Mouse (Mus musculus): ENCODE data around the gene Nav1. TPM values are rescaled to one million over a fixed set of nuclear protein-coding genes. Genes with fewer than 3 reads are reported as not detected.

Gene Nav1
- polyA plus RNA-seq, 1 experiment from 2014 or later, result 44.1 TPM

DNA sequence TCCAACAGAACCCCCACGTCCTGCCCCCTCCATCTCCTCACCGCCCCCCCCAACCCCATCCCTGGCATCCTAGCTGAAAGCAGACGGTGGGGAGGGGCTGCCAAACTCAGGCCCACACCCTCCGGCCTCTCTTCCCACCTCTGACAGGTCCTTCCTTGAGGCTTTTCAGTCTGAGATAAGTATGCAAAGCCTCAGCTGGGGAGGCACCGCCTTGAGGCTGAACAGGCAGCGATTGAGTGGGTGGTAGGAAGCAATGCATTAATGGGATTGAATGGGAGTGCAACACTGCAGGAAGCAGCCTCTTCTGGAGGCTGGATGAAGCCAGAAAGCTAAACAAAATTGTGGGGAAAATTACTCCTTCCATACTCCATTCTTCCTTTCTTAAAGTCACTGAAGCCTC is 45.8 kb downstream of the Nav1 start:
- H3K36me3 ChIP-seq, result no peaks in the 10 kb centered on the region
- H3K4me2 ChIP-seq, result no peak overlapping the region
- 43% methylated on average over 6 of the region's 6 CpGs for WGBS
- 0 out of 2 replicates have a peak overlapping the region, but pooled peaks have one; percentile 13 for H3K27ac ChIP-seq (replicated peaks)
- H3K4me1 ChIP-seq, result peaks cover 84% of the 10 kb centered on the region
- ATAC-seq (ENCODE audit: low FRiP score), result no peak
- H3K4me3 ChIP-seq (replicated peaks), result no peak overlapping the region
- H3K9ac ChIP-seq (replicated peaks), result no peak overlapping the region
- H3K9me3 ChIP-seq (replicated peaks), result no peaks in the 10 kb centered on the region
- H3K27me3 ChIP-seq (replicated peaks), result no peaks in the 10 kb centered on the region

DNA sequence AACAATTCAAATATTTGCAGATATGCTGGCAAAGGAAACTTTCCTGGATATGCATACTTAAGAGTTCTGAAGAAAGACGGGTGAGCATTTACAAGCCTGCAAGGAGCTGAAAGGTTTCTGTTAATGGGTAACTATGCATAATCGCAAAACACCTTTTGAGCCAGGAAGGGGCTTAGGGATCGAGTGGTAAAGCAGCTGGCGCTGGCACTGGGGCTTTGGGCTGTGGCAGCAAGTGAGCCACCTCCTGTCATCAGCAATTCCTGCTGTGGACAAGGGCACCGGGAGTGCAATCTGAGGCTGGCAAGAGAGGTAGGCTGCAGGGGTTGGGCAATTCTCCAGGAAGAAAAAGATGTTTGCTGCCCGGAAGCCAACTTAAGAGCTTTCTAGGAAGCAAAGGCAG is 49.1 kb downstream of the Nav1 start:
- Histone ChIP-seq H3K36me3 (no peaks in the 10 kb centered on the region), H3K4me1 (peaks cover 83% of the 10 kb centered on the region), H3K27ac (replicated peaks) (no peak overlapping the region), H3K9me3 (replicated peaks) (no peaks in the 10 kb centered on the region), H3K27me3 (replicated peaks) (no peaks in the 10 kb centered on the region), H3K4me2 (no peak overlapping the region), H3K9ac (replicated peaks) (no peak overlapping the region), H3K4me3 (replicated peaks) (no peak overlapping the region)
- ATAC-seq (ENCODE audit: low FRiP score), result no peak
- WGBS, result 32% methylated on average over 6 of the region's 6 CpGs

DNA sequence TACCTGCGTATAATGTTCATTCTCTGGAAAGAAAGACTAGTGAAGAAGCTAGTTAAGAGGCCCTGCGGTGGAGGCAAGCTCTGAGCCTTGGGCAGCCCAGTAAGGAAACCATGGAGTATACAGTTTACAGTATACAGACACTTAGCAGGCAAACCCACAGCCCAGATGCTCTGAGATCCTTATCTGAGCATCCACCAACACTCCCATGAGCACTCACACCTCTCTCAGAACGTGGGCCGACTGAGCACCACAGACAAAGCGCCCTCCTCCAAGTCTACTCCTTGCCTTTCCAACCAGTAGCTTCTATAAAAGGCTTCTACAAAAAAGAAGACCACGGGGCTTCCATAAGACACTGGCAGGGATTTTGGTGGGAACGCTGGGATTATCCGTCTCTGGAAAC is 51.2 kb downstream of the Nav1 start:
- Histone ChIP-seq H3K27ac (replicated peaks) (no peak overlapping the region), H3K4me1 (peaks cover 73% of the 10 kb centered on the region), H3K4me3 (replicated peaks) (no peak overlapping the region), H3K27me3 (replicated peaks) (no peaks in the 10 kb centered on the region), H3K36me3 (no peaks in the 10 kb centered on the region), H3K9ac (replicated peaks) (no peak overlapping the region), H3K4me2 (no peak overlapping the region), H3K9me3 (replicated peaks) (no peaks in the 10 kb centered on the region)
- no peak for ATAC-seq (ENCODE audit: low FRiP score)
- 86% methylated on average over 8 of the region's 8 CpGs for WGBS

DNA sequence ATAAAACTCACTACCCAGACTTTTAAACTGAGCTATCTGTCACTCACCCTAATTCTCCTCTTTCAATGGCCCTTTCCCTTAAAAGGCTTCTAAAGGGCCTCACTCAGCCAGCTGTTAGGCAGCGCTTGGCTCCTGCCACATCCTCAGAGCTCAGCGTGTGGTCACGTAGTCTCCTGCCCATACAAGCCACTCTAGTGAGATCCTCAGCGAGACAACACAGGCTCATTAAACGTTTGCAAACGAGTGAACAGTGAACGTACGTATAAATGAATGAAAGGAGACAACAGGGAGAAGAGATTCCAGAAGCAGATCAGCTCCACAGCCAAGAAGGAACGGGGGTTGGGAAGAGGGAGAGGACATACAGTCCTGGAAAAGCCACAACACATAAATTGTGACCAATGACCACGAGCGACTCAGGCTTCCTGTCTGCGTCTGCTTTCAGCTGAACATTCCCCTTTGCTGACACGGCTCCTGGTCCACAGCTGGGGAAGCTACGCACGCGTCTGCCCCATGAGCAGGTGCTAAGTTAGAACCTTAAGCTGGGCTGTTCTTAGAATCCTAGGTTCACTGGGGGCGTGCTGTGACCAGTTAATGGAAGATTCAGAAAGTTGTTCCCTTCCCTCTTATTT is 52.3 kb downstream of the Nav1 start:
- Histone ChIP-seq H3K27me3 (replicated peaks) (no peaks in the 10 kb centered on the region), H3K4me1 (peaks cover 68% of the 10 kb centered on the region), H3K4me3 (replicated peaks) (no peak overlapping the region), H3K36me3 (no peaks in the 10 kb centered on the region), H3K4me2 (peak overlapping the region; percentile 24), H3K9me3 (replicated peaks) (no peaks in the 10 kb centered on the region), H3K27ac (replicated peaks) (peak overlapping the region; percentile 69), H3K9ac (replicated peaks) (0 out of 2 replicates have a peak overlapping the region, but pooled peaks have one; percentile 20)
- WGBS, result 8% methylated on average over 17 of the region's 17 CpGs
- ATAC-seq (ENCODE audit: low FRiP score), result no peak

DNA sequence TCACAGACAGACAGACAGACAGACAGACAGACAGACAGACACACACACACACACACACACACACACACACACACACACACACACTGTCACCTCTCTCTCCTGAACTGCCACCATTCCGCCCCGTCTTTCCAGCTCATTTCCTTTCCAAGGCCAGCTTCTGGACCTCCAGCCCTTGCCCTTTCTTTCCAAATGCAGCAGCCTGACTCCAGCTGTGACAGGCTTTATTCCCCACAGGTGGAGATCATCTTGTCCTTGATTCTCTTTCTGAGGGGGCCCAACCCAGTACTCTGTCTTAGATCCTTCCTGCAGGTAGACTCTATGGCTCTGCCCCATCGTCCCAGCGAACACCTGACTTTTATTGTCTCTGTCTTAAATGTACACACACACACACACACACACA is 53.5 kb downstream of the Nav1 start:
- H3K27me3 ChIP-seq (replicated peaks), result no peaks in the 10 kb centered on the region
- no peak overlapping the region for H3K4me3 ChIP-seq (replicated peaks)
- H3K27ac ChIP-seq (replicated peaks), result no peak overlapping the region
- 23% methylated on average over 4 of the region's 4 CpGs for WGBS
- no peaks in the 10 kb centered on the region for H3K36me3 ChIP-seq
- no peak overlapping the region for H3K4me2 ChIP-seq
- H3K9ac ChIP-seq (replicated peaks), result no peak overlapping the region
- peaks cover 80% of the 10 kb centered on the region for H3K4me1 ChIP-seq
- ATAC-seq (ENCODE audit: low FRiP score), result no peak
- no peaks in the 10 kb centered on the region for H3K9me3 ChIP-seq (replicated peaks)

DNA sequence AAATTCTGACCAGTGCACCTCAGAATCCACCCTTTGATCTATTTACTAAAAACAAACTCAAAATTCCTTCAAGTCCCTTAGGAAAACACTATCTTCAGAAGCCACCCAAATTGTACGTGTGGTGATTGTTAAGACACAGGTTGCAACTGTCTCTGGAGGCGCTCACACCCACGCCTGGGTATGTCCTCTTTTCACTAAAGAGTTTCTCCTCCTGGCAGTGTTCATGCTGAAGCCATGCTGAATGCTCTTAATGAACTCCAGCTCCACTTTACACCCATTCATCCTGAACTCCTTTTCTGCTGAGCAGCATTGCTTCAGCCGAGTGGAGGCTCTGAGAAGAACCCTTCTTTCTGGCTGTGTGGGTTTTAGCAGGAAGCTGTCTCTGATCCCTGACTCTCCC is 53.9 kb downstream of the Nav1 start:
- Histone ChIP-seq H3K27me3 (replicated peaks) (no peaks in the 10 kb centered on the region), H3K9ac (replicated peaks) (no peak overlapping the region), H3K36me3 (no peaks in the 10 kb centered on the region), H3K4me2 (no peak overlapping the region), H3K9me3 (replicated peaks) (no peaks in the 10 kb centered on the region), H3K4me3 (replicated peaks) (no peak overlapping the region), H3K27ac (replicated peaks) (no peak overlapping the region), H3K4me1 (peaks cover 79% of the 10 kb centered on the region)
- 51% methylated on average over 4 of the region's 4 CpGs for whole genome bisulfite sequencing
- ATAC-seq (ENCODE audit: low FRiP score), result no peak

DNA sequence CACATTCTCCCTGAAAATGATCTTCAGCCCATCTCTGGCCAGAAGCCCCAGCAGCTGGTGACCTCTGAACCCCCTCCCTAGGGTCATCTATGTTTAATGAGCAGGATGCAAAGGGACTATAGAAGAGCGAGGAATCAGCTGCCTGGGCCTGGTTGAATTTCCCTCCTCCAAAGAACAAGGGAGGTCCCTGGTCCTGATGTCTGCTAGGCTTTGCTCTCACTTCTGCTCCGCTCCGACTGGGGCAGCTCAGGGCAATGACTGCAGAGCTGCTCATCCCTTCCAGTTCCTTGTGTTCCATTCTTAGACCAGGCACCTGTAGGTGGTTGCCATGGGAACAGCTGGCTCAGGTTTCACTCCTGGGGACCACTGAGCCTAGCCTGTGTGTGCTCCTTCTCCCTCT is 56.2 kb downstream of the Nav1 start:
- Histone ChIP-seq H3K27ac (replicated peaks) (no peak overlapping the region), H3K27me3 (replicated peaks) (no peaks in the 10 kb centered on the region), H3K9ac (replicated peaks) (no peak overlapping the region), H3K36me3 (no peaks in the 10 kb centered on the region), H3K4me1 (peaks cover 68% of the 10 kb centered on the region), H3K4me3 (replicated peaks) (no peak overlapping the region), H3K4me2 (no peak overlapping the region), H3K9me3 (replicated peaks) (no peaks in the 10 kb centered on the region)
- WGBS, result 34% methylated on average over 3 of the region's 3 CpGs
- no peak for ATAC-seq (ENCODE audit: low FRiP score)

DNA sequence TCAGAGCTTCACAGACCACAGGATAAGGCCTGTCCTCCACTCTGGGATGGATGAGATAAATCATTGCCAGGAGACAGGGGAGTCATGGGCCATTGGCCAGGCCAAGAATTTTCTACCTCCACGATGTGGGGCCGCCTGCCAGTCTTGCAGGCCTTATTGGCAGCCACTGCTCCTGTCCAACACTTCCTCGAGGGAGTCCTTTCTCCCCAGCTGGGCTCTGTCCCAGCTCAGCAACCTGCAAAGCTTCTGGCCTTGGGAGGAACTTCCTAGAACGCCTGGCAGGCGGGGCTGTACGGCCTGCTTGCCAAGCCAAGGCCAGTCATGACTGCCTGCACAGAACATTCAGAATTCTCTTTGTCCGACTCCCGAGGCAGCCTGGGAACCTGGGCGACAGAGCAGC is 58.3 kb downstream of the Nav1 start:
- peak; percentile 30; the same call in 1 of the 2 replicates for ATAC-seq (ENCODE audit: low FRiP score)
- Histone ChIP-seq H3K36me3 (no peaks in the 10 kb centered on the region), H3K4me2 (no peak overlapping the region), H3K27me3 (replicated peaks) (no peaks in the 10 kb centered on the region), H3K27ac (replicated peaks) (peak overlapping the region; percentile 63), H3K4me1 (peaks cover 64% of the 10 kb centered on the region), H3K9ac (replicated peaks) (no peak overlapping the region), H3K9me3 (replicated peaks) (no peaks in the 10 kb centered on the region), H3K4me3 (replicated peaks) (no peak overlapping the region)
- 41% methylated on average over 9 of the region's 9 CpGs for WGBS

DNA sequence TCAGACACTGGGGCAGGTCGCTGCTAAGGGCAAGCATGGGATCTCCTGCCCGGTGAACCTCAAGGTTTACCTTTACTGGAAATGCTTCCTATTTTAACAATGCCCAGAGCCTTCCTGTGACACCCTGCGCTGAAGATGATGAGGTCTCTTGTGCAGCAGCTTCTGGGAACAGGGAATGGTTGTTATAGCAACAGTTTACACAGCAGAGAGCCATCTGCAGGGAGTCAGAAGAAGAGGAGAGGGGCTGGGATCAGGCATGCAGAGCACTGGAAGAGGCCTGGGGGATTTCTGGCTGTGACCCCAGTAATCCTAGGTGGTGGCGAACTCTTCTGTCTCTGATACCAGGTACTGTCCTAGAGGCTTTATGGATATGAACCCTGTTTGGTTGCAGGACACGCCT is 61.0 kb downstream of the Nav1 start:
- Histone ChIP-seq H3K9ac (replicated peaks) (no peak overlapping the region), H3K9me3 (replicated peaks) (no peaks in the 10 kb centered on the region), H3K36me3 (no peaks in the 10 kb centered on the region), H3K4me1 (peaks cover 69% of the 10 kb centered on the region), H3K27me3 (replicated peaks) (no peaks in the 10 kb centered on the region), H3K4me3 (replicated peaks) (no peak overlapping the region), H3K4me2 (no peak overlapping the region), H3K27ac (replicated peaks) (no peak overlapping the region)
- ATAC-seq (ENCODE audit: low FRiP score), result 0 out of 2 replicates have a peak, but pooled peaks have one; percentile 6
- 47% methylated on average over 5 of the region's 5 CpGs for WGBS

DNA sequence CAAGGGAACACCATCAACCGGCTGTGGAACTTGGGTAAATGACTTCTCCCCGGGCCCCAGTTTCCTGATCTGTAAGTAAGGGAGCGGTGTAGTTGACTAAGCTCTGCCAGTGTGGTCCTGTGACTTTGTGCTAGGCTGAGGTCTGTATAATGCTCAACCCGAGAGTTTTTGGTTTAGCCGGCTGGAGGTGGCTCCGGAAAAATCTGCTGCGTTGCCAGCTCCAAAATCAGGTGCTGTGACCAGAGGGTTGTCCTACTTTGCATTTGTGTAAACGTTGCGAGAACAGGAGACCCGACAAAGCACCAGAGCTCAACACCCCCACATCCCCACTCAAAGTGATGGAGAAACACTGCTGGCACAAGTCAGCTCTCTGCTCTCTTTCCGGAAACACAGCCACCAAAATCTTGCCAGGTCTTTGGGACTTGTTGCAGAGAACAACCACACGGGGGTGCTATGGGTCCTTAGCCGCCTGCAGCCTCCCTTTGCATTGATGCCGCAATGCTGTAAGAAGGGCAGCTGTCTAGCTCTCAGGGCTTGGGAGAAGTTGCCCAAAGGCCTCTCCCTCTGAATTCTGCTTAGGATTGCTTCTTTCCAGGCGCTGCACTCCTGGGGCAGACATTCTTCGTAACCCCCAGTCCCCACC is 62.5 kb downstream of the Nav1 start:
- Histone ChIP-seq H3K4me3 (replicated peaks) (no peak overlapping the region), H3K27me3 (replicated peaks) (no peaks in the 10 kb centered on the region), H3K9me3 (replicated peaks) (no peaks in the 10 kb centered on the region), H3K9ac (replicated peaks) (peak overlapping the region; percentile 6; the same call in 1 of the 2 replicates), H3K36me3 (no peaks in the 10 kb centered on the region), H3K27ac (replicated peaks) (peak overlapping the region; percentile 60), H3K4me1 (peaks cover 64% of the 10 kb centered on the region), H3K4me2 (no peak overlapping the region)
- ATAC-seq (ENCODE audit: low FRiP score), result peak; percentile 29; the same call in 1 of the 2 replicates
- WGBS, result 39% methylated on average over 16 of the region's 16 CpGs

DNA sequence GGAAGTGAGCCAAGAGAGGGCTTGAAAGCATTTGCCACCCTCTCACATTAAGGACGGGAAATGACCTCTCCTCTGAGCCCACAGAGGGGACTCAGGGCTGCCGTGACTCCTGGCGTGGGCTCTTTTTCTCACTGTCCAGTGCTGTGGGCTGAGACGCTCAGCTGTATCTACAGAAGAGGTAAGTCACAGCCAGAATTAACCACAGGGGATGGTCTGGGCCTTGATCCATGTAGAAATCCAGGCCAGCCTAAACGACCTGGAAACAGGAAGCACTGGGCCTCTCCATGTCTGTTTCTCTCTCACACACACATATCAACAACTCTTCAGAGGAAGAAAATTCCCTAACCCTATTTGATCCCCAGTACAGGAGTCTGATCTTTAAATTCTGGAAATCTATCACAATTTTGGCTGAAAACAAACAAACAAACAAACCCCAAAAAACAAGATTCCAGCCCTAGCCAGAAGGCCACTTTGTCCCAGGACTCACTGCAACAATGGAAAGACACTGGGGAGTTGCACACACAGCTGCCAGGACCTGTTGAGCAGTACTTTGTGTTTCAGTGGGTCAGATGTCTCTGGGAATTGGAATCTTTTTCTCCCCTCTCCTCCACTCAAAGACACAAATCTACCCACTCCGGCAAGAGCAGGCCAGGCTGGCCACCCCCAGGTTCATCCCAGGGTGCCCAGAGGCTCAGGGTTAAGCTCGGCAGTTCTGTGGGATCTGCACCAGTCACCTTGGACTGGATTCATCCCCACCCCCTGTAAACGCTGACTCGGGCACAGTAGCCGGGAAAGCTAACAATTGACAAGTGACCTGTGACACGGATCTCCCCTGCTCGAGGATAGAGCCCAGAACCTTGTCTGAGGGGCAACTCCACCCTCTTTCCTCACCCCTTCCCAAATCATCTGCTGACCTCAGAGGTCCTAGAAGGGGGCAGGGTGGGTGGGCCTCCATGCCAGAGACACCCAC is 64.0 kb downstream of the Nav1 start:
- Histone ChIP-seq H3K36me3 (no peaks in the 10 kb centered on the region), H3K9ac (replicated peaks) (no peak overlapping the region), H3K4me2 (no peak overlapping the region), H3K27ac (replicated peaks) (no peak overlapping the region), H3K27me3 (replicated peaks) (no peaks in the 10 kb centered on the region), H3K4me1 (peaks cover 53% of the 10 kb centered on the region), H3K9me3 (replicated peaks) (no peaks in the 10 kb centered on the region), H3K4me3 (replicated peaks) (no peak overlapping the region)
- no peak for ATAC-seq (ENCODE audit: low FRiP score)
- WGBS, result 39% methylated on average over 12 of the region's 12 CpGs
